Mouse (Mus musculus) adrenal gland, adult 2 months (tissue): ENCODE results near the gene Krtap28-13. TPM values are rescaled to one million over a fixed set of nuclear protein-coding genes. Genes with fewer than 3 reads are reported as not detected.

Experiments
- DNase-seq: peaks from one replicate; pipeline ENCODE4 v3.0.0; 2021
- polyA plus RNA-seq: library from polyadenylated mRNA; depleted of rRNA; stranded (reverse); fragments of >200 nt; gene quantifications from 2 replicates; pipeline ENCODE4 v1.2.3, GENCODE M21; 2012; rRNA removed
- total RNA-seq, 2 experiments: library from RNA; stranded (reverse); gene quantifications; 2 replicates each; pipeline ENCODE4 v1.2.3; 2021

The Krtap28-13 gene
- total and polyA plus RNA-seq, 3 experiments, result not detected

GRCm38 (mm10) chr1:83091268-83091667 is 30.5 kb downstream of the Krtap28-13 start:
- no peak for DNase-seq

GRCm38 (mm10) chr1:83096935-83097334 is 36.2 kb downstream of the Krtap28-13 start:
- no peak for DNase-seq

- no peak for DNase-seq
Measured at GRCm38 (mm10) chr1:83099160-83099559, 38.4 kb downstream of the Krtap28-13 start.

- DNase-seq, result no peak
Measured at GRCm38 (mm10) chr1:83099580-83100137, 38.9 kb downstream of the Krtap28-13 start.

- DNase-seq, result no peak
Measured at GRCm38 (mm10) chr1:83101891-83102290, 41.2 kb downstream of the Krtap28-13 start.

GRCm38 (mm10) chr1:83105464-83105863 is 44.7 kb downstream of the Krtap28-13 start:
- no peak for DNase-seq

- DNase-seq, result no peak
Measured at GRCm38 (mm10) chr1:83107410-83107978, 46.8 kb downstream of the Krtap28-13 start.

GRCm38 (mm10) chr1:83110992-83111391 is 50.3 kb downstream of the Krtap28-13 start:
- no peak for DNase-seq

Other genes starting within 250 kb of the Krtap28-13 start
- 10 to 100 TPM; 52.7 to 54.5 TPM for gene Agfg1, start 221.4 kb upstream of the Krtap28-13 start, total RNA-seq
- gene Agfg1, start 221.4 kb upstream of the Krtap28-13 start, polyA plus RNA-seq, result 25.7 and 33.3 TPM in 2 replicates
- not detected for gene A030005L19Rik, start 147.6 kb upstream of the Krtap28-13 start, total RNA-seq
- 0.13 and 0.38 TPM in 2 replicates for gene A030005L19Rik, start 147.6 kb upstream of the Krtap28-13 start, polyA plus RNA-seq
- not detected for gene A030014E15Rik, start 136.0 kb upstream of the Krtap28-13 start, total RNA-seq
- not detected in 2 replicates for gene A030014E15Rik, start 136.0 kb upstream of the Krtap28-13 start, polyA plus RNA-seq
- not detected for gene Gm6217, start 129.5 kb upstream of the Krtap28-13 start, total RNA-seq
- not detected in 2 replicates for gene Gm6217, start 129.5 kb upstream of the Krtap28-13 start, polyA plus RNA-seq
- gene A030003K21Rik, start 117.5 kb upstream of the Krtap28-13 start, total RNA-seq, result not detected
- gene A030003K21Rik, start 117.5 kb upstream of the Krtap28-13 start, polyA plus RNA-seq, result not detected in 2 replicates
- not detected for gene Gm7544, start 104.9 kb upstream of the Krtap28-13 start, total RNA-seq
- not detected in 2 replicates for gene Gm7544, start 104.9 kb upstream of the Krtap28-13 start, polyA plus RNA-seq
- gene Gm47955, start 100.6 kb upstream of the Krtap28-13 start, total RNA-seq, result not detected
- not detected in 2 replicates for gene Gm47955, start 100.6 kb upstream of the Krtap28-13 start, polyA plus RNA-seq
- gene Gm47959, start 60.4 kb upstream of the Krtap28-13 start, total RNA-seq, result not detected
- gene Gm47959, start 60.4 kb upstream of the Krtap28-13 start, polyA plus RNA-seq, result not detected in 2 replicates
- gene Slc19a3, start 22.5 kb upstream of the Krtap28-13 start, total RNA-seq, result under 1 TPM; 0.14 to 0.26 TPM
- gene Slc19a3, start 22.5 kb upstream of the Krtap28-13 start, polyA plus RNA-seq, result 0.15 and 0.25 TPM in 2 replicates
- not detected for gene Krtap28-10, start 18.4 kb upstream of the Krtap28-13 start, total RNA-seq
- not detected in 2 replicates for gene Krtap28-10, start 18.4 kb upstream of the Krtap28-13 start, polyA plus RNA-seq
- not detected for gene Gm47969, start 16.0 kb upstream of the Krtap28-13 start, total RNA-seq
- not detected in 2 replicates for gene Gm47969, start 16.0 kb upstream of the Krtap28-13 start, polyA plus RNA-seq
- gene A030005K14Rik, start 1.6 kb upstream of the Krtap28-13 start, total RNA-seq, result not detected
- not detected in 2 replicates for gene A030005K14Rik, start 1.6 kb upstream of the Krtap28-13 start, polyA plus RNA-seq
- not detected for gene Ccl20, start 55.8 kb downstream of the Krtap28-13 start, total RNA-seq
- gene Ccl20, start 55.8 kb downstream of the Krtap28-13 start, polyA plus RNA-seq, result not detected in 2 replicates
- not detected for gene Daw1, start 98.8 kb downstream of the Krtap28-13 start, total RNA-seq
- gene Daw1, start 98.8 kb downstream of the Krtap28-13 start, polyA plus RNA-seq, result not detected in 2 replicates